Mouse (Mus musculus) left cerebral cortex, postnatal 10 days (tissue): ENCODE data around the gene Cela3a. TPM values are rescaled to one million over a fixed set of nuclear protein-coding genes. Genes with fewer than 3 reads are reported as not detected.
"Not testable (repeated sequence)": the region's sequence is repeated elsewhere in the genome, so short reads cannot be mapped to it uniquely, and the experiment has no call there.

ENCODE experiments used
- DNase-seq, 2 experiments: peaks; one replicate each; pipeline ENCODE4 v3.0.0; 2021 to 2022; ENCODE audit warnings: low spot score in 2 of 2, mixed read lengths in 1 of 2; ENCODE audit errors: extremely low spot score in 1 of 2
- intact Hi-C: fragments of 180-260 bp; cut with DNase I; formaldehyde crosslinking; loops from one replicate; pipeline ENCODE4 v1.15.1; 2025
- total RNA-seq, 2 experiments: library from RNA; stranded (reverse); gene quantifications; 2 replicates each; pipeline ENCODE4 v1.2.3; 2021

Gene Cela3a
- total RNA-seq: not detected

DNA sequence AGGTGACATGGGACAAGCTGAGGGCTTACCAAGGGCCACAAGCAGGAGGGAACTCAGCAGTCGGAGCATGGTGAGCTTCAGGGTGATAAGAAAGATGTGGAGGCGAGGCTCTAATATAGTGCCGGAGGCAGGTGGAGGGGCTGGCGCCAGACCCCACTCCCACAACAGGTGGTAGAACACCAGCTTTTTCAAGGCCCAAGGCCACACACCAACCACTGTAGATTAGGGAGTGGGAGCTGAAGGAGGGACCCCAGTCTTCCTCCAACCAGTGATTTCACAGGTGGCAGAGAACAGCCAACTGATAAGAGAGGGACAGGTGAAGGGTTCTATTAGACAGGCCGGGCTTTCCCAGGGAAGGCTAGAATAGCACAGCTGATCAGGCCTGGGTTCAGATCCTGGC lies at the start of gene Cela3a:
Gene Cela3a (minus strand): TSS at position 101 of the 400 bp plus-strand sequence.
- intact Hi-C loops: no loop called here

GRCm38 (mm10) chr4:137458861-137459260 lies 49.3 kb upstream of the Cela3a start:
- intact Hi-C loops: no loop called here
- DNase-seq: no peak

More for the DNA sequence above, at the start of gene Cela3a:
- DNase-seq: no peak

- DNase-seq: no peak
- intact Hi-C loops: no loop called here
Observed at GRCm38 (mm10) chr4:137458310-137458709, 48.7 kb upstream of the Cela3a start.

GRCm38 (mm10) chr4:137457292-137457691 lies 47.7 kb upstream of the Cela3a start:
- intact Hi-C loops: no loop called here

DNA sequence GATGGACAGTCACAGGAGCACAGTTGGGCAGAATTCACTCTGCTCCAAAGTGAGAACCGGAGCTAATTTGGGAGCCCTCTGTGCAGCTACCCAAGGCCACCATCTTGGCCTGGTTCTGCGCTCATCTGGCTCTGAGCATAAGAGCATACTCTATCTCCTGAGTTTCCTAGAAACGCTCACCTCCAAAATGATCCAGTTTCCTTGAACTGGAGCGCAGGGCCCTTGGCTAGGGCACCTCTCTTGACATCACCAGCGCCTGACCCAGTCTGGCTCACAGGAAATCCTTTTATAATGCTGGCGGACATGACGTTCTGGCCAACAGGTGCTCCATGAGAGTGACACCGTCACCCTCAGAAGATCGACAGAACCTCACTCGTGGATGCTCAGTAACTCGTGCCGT lies 47.0 kb upstream of the Cela3a start:
- intact Hi-C loops: no loop called here
- DNase-seq: no peak

More at GRCm38 (mm10) chr4:137457292-137457691, 47.7 kb upstream of the Cela3a start:
- no peak for DNase-seq

GRCm38 (mm10) chr4:137454582-137454981 lies 45.0 kb upstream of the Cela3a start:
- intact Hi-C loops: no loop called here
- no peak for DNase-seq

DNA sequence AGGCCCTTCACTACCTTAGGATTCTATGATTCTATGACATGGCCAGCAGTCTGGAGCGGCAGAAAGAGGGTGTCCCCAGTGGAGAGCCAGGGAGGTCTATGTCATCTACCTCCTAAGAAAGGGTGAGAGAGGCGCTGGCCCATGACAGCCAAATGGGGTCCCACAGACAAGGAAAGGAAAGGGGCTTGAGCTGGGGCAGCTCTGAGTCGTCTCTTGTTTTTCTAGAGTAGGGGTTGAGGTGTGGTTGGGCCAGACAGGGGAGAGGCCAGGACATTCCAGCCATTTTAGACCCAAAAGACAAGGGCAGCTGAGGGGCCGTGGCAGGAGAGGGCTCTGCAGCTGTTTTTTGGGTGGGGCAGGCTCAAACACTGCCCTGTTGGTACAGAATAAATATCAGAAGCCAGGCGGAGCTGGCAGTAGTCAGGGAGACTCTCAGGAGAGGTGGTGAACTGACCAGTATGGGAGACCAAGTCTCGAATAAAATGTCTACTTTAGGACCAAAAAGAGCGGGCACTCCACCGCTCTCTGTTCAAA lies 43.7 kb upstream of the Cela3a start, which contains the start of gene 1700013G24Rik:
Gene 1700013G24Rik (plus strand): TSS at position 51 of the 534 bp plus-strand sequence.
- intact Hi-C loops: no loop called here
- DNase-seq: no peak

GRCm38 (mm10) chr4:137452190-137452589 lies 42.6 kb upstream of the Cela3a start:
- DNase-seq: no peak
- intact Hi-C loops: no loop called here

DNA sequence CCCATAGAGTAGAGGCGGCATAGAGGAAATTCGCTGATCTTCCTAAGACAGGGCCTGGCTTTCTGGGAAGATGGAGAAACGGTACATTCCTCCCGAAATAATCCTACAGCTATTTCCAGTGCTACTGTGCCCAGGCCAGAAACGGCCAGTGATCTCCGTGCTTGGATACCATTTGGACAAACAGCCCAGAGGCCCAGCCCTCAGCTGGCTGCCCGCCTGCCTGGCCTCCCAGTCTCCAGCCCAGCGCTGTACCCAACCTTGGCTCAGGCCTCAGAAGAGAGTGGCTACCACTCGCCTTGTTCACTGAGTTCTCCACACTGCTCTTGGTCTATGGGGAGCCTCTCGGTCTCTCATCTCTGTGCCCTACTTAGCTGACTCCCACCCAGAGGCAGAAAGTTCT lies 40.1 kb upstream of the Cela3a start:
- intact Hi-C loops: no loop called here

DNA sequence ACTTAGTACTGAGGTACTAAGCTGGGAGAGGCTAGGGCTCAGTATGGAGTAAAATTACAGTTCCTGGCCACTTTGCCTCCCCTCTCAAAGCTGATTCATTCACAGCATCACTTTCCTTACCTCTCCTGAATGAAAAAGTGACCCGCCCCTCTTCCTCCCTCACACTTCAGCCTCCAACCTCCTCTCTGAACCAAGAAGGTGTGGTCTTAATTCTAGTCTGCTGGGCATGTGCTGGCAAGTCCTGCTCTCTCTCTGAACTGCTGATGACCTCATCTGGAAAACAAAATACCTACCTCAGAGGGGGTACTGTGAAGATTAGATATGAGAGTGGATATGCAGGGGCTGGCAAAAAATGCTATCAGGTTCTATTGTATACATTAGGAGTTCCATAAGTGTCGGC lies 39.5 kb upstream of the Cela3a start:
- intact Hi-C loops: no loop called here
- DNase-seq: no peak

More for the DNA sequence above, 40.1 kb upstream of the Cela3a start:
- no peak for DNase-seq

- intact Hi-C loops: no loop called here
- DNase-seq: no peak
Observed at GRCm38 (mm10) chr4:137448641-137449040, 39.0 kb upstream of the Cela3a start.

DNA sequence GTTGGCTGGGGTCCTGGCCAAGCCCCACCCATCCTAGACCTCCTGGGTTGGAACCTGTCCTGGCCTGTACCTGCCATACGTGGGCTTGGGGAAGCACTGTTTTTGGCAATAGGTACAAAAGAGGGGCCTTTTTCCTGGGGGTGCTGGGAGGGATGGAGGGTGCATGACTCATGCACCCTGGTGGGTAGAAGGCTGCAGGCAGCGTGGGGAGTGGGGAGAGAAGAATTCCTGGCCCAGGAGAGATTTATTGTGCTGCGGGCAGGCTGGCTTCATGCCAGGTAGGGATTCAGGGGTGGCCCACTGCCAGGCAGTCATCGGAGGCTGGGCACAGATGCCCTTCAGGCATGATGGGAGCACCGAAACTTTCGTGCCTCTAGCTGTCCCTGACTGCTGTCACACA lies 38.6 kb upstream of the Cela3a start:
- no peak for DNase-seq
- intact Hi-C loops: no loop called here

GRCm38 (mm10) chr4:137447363-137448196 lies 38.0 kb upstream of the Cela3a start:
- no peak for DNase-seq
- intact Hi-C loops: no loop called here

GRCm38 (mm10) chr4:137445881-137446280 lies 36.3 kb upstream of the Cela3a start:
- no peak for DNase-seq
- intact Hi-C loops: no loop called here

DNA sequence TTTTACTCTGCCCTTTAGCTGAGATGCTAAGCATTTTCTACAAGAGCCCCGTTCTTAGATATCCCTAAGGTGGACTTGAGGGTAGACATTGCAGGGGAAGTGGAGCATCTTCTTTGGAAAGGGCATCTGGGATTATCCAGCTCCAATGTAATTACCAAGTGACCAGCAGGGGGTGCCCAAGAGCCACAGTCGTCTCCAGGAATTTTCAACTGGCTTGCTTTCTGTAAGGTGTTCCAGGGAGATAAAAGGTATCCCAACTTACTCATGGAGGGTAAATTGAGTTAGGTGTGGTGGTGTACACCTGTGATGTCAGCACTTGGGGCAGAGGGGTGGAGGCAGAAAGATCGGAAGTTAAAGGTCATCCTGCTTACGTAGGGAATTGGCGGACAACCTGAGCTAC lies 34.0 kb upstream of the Cela3a start:
- peak; percentile 55 to 69 for DNase-seq
- intact Hi-C loops: loop anchor here (5.0 kb wide), 1 partner anchor 134 kb away; no protein-coding TSS in a partner anchor

DNA sequence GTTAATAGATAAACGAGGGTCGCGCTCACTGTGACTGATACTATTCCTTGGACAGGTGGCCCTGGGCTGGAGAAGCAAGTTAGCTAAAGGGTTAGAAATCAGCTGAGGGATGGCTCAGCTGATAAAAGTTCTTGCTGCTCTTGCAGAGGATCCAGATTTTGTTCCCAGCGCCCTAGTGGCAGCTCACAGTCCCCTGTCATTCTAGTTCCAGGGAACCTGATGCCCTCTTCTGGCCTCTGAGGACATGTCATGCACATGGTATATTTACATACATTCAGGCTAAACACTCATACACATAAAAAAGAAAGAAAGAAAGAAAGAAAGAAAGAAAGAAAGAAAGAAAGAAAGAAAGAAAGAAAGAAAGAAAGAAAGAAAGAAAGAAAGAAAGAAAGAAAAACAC lies 31.7 kb upstream of the Cela3a start:
- intact Hi-C loops: loop anchor here (5.0 kb wide), 1 partner anchor 136 kb away; no protein-coding TSS in a partner anchor
- no peak for DNase-seq

DNA sequence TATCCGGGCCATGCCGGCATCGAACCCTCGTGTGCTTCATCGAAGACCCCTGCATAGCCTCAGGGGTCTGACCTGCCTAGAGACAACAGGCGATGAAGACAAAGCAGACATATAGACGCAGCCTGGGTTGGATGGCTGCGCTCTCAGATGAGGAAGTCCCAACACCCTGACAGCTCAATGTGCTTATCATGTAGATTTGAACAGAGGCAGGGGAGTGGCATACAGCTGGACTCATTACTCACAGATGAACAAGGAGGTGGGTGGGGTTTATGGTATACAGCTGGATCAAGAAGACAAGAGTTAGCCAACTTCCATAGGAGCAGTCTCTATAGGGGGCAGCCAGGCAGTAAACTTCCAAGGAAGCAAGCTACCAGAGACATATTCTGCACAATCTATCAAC lies 29.3 kb upstream of the Cela3a start:
- intact Hi-C loops: no loop called here
- DNase-seq: no peak

DNA sequence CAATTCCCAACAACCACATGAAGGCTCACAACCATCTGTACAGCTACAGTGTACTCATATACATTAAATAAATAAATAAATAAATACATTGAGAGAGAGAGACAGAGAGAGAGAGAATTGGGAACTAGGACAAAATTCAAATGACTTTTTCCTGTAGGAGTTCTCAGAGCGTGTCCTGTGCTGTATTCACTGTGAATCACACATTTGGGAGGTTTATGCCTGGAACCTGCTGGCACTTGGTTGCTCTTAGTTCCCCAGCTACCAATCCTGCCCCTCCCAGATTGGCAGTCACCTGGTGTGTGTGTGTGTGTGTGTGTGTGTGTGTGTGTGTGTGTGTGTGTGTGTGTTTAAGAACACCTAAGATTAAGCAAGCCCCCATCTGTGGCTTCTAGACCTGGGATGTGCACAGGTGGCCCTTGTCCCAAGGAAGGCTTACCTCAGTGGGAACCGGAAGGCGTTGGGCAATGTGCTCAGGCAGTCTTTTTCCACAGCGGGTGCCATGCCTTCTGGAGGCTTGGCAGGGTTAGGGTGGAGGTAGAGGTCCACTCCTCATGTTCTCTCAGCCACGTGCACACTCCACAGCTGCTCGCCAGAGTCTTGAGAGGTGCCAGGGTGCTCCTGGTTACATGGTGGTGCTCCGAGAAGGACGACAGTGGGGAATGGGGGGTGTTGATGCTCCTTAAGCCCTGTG lies 27.5 kb upstream of the Cela3a start:
- no peak for DNase-seq
- intact Hi-C loops: no loop called here

GRCm38 (mm10) chr4:137432700-137433550 lies 23.3 kb upstream of the Cela3a start:
- DNase-seq, intact Hi-C loops: not testable (repeated sequence)
